Mouse (Mus musculus) left cerebral cortex, adult 18-20 months (tissue): ENCODE data around the gene Klrc2. TPM values are rescaled to one million over a fixed set of nuclear protein-coding genes. Genes with fewer than 3 reads are reported as not detected.
"Not testable (repeated sequence)": the region's sequence is repeated elsewhere in the genome, so short reads cannot be mapped to it uniquely, and the experiment has no call there.

ENCODE experiments used
- DNase-seq, 2 experiments: peaks; one replicate each; pipeline ENCODE4 v3.0.0; 2021 to 2022; ENCODE audit warnings: low spot score in 2 of 2, mixed read lengths in 1 of 2
- long read RNA-seq, 2 experiments: library from polyadenylated mRNA; stranded (forward); transcript quantifications; one replicate each; pipeline ENCODE4 v2.0.0; 2021
- microRNA-seq, 2 experiments: library from miRNA; unstranded; fragments of <30 nt; microRNA quantifications; one replicate each; pipeline ENCODE4 v1.2.0; 2021
- total RNA-seq, 2 experiments: library from RNA; stranded (reverse); gene quantifications; 2 replicates each; pipeline ENCODE4 v1.2.3; 2021

Klrc2 gene
- total RNA-seq = not detected
- long read RNA-seq, experiment 1 = 0 reads
- long read RNA-seq, experiment 2 = 0 reads

GRCm38 (mm10) chr6:129660589-129660988 is at the start of gene Klrc2:
Gene Klrc2, minus strand, starts transcription at chr6:129660689.
- DNase-seq = not testable (repeated sequence)

- DNase-seq = not testable (repeated sequence)
Observed at GRCm38 (mm10) chr6:129691436-129691835, 30.9 kb upstream of the Klrc2 start.

GRCm38 (mm10) chr6:129680379-129680778 is 19.9 kb upstream of the Klrc2 start:
- no peak for DNase-seq

- DNase-seq = no peak
Observed at GRCm38 (mm10) chr6:129678873-129679272, 18.4 kb upstream of the Klrc2 start, which contains the start of gene Klrc1. Gene Klrc1, minus strand, starts transcription at chr6:129678973.

GRCm38 (mm10) chr6:129661301-129661700 is 812 bp upstream of the Klrc2 start:
- not testable (repeated sequence) for DNase-seq

GRCm38 (mm10) chr6:129644054-129644453 is 16.4 kb downstream of the Klrc2 start:
- not testable (repeated sequence) for DNase-seq

GRCm38 (mm10) chr6:129643237-129643636 is 17.3 kb downstream of the Klrc2 start, which contains the start of gene Klrc3:
Gene Klrc3, minus strand, starts transcription at chr6:129643337.
- DNase-seq = not testable (repeated sequence)

- not testable (repeated sequence) for DNase-seq
Observed at GRCm38 (mm10) chr6:129631046-129631445, 29.4 kb downstream of the Klrc2 start.

- DNase-seq = no peak
Observed at GRCm38 (mm10) chr6:129623735-129624134, 36.8 kb downstream of the Klrc2 start, which contains the start of gene Klrk1. Gene Klrk1, minus strand, starts transcription at chr6:129623864.

GRCm38 (mm10) chr6:129608372-129608771 is 52.1 kb downstream of the Klrc2 start:
- no peak for DNase-seq

Small RNA genes within 50 kb of the gene (microRNA-seq; reads per million reads assigned to microRNA genes)
- gene Mir680-1 = 0 reads per million in 2 experiments

Other genes with a start within 250 kb of the Klrc2 start
- gene Clec1a, start 208.7 kb downstream of the Klrc2 start, total RNA-seq = 1 to 10 TPM; 1.0 to 1.2 TPM
- gene Olr1, start 153.5 kb downstream of the Klrc2 start, total RNA-seq = not detected
- gene Tmem52b, start 148.1 kb downstream of the Klrc2 start, total RNA-seq = not detected
- gene Gabarapl1, start 127.5 kb downstream of the Klrc2 start, total RNA-seq = 100 to 1,000 TPM; 814 to 828 TPM
- not detected for gene Klre1, start 82.8 kb downstream of the Klrc2 start, total RNA-seq
- gene Klrd1, start 68.9 kb downstream of the Klrc2 start, total RNA-seq = not detected
- gene Klrk1, start 36.8 kb downstream of the Klrc2 start, total RNA-seq = not detected
- not detected for gene Klrc3, start 17.4 kb downstream of the Klrc2 start, total RNA-seq
- not detected for gene Klrc1, start 18.3 kb upstream of the Klrc2 start, total RNA-seq
- not detected for gene Klri1, start 56.4 kb upstream of the Klrc2 start, total RNA-seq
- not detected for gene Klri2, start 79.8 kb upstream of the Klrc2 start, total RNA-seq
- not detected for gene Gm156, start 123.6 kb upstream of the Klrc2 start, total RNA-seq
- gene Gm17631, start 202.0 kb upstream of the Klrc2 start, total RNA-seq = not detected
- not detected for gene Klra17, start 216.0 kb upstream of the Klrc2 start, total RNA-seq